Comparison of ENCODE assay signal across 23 mouse cellular contexts in the genomic region with DNA sequence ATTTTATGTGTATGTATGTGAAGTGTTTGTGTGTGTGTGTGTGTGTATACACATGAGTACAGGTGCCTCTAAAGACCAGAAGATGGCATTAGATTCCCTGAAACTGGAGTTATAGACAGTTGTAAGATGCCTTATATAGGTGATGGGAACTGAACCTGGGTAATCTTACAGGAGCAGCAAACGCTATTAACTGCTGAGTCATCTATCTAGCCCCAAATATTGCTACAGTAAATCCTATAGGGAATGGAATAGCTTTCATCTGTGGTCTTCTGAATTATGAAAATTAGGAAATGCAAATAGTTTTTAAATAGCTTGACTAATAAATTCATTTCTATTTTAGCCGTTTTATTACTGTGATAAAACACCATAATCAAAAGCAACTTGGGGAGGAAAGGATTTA. TPM values are rescaled to one million over a fixed set of nuclear protein-coding genes. Genes with fewer than 3 reads are reported as not detected.
DNase-seq lines count a peak whose midpoint lies in the region; ATAC-seq and TF ChIP-seq lines count a peak whose summit lies in the region.
"Had no signal": no experiment of that assay in that cellular context is flagged by ENCODE, and none has a peak within 500 bp of the region (broad histone marks: within the 10 kb centered on the region; RNA-seq: fewer than 3 reads in every experiment).

No protein-coding gene starts in this region.

- H3K4me3 ChIP-seq in liver, embryonic 14.5 days (ENCODE audit: insufficient read depth in 1 of 2, low read depth in 2 of 2, low read length in 2 of 2) = no peak overlapping the region
- H3K4me3 ChIP-seq in liver, postnatal 0 days (ENCODE audit: low read depth, low read length) = no peak overlapping the region
- H3K4me3 ChIP-seq in ES-E14 (ENCODE audit: insufficient read depth in 1 of 2, low read depth in 1 of 2, low read length in 2 of 2, poor library complexity in 1 of 2, severe bottlenecking in 1 of 2) = no peak overlapping the region
- no peak overlapping the region for H3K4me3 ChIP-seq in kidney, embryonic 15.5 days (replicated peaks)
- H3K4me3 ChIP-seq: embryonic facial prominence, embryonic 13.5 days; embryonic facial prominence, embryonic 15.5 days; forebrain, embryonic 13.5 days; forebrain, embryonic 15.5 days had no signal

- no peaks in the 10 kb centered on the region for H3K27me3 ChIP-seq in liver, embryonic 14.5 days (ENCODE audit: control insufficient read depth, insufficient read depth, low read length)
- H3K27me3 ChIP-seq in liver, postnatal 0 days (ENCODE audit: insufficient read depth, low read length) = no peaks in the 10 kb centered on the region
- no peaks in the 10 kb centered on the region for H3K27me3 ChIP-seq in kidney, embryonic 15.5 days
- H3K27me3 ChIP-seq: embryonic facial prominence, embryonic 13.5 days; embryonic facial prominence, embryonic 15.5 days; forebrain, embryonic 13.5 days; forebrain, embryonic 15.5 days; Patski had no signal

- WGBS in liver, embryonic 14.5 days (ENCODE audit: insufficient replicate concordance) = 77% methylated on average over 2 of the region's 2 CpGs
- WGBS in liver, postnatal 0 days (ENCODE audit: insufficient replicate concordance) = 79% methylated on average over 2 of the region's 2 CpGs
- WGBS in kidney, embryonic 15.5 days = 95% methylated on average over 2 of the region's 2 CpGs

- peak; percentile 14 to 39 (median 34) for DNase-seq in liver, embryonic 14.5 days (ENCODE audit: low read depth in 3 of 3, low spot score in 3 of 3)
- DNase-seq in liver, postnatal 0 days = no peak
- no peak for DNase-seq in ES-E14 (ENCODE audit: low read depth, low spot score)
- DNase-seq in c-Kit-positive CD71-positive TER-119-positive erythroid progenitor cells, embryonic 14.5 days (ENCODE audit: low spot score) = peak; percentile 34
- DNase-seq in kidney, postnatal 10 days = no peak
- DNase-seq in layer of hippocampus, adult 18-20 months (ENCODE audit: low spot score in 2 of 2) = no peak
- DNase-seq: adrenal gland, adult 8-10 months; adrenal gland, postnatal 14 days; adrenal gland, postnatal 36 days; cerebellum, adult 11-12 months; cerebellum, adult 2 months; cerebellum, adult 9-10 months; cerebellum, postnatal 10 days; cerebellum, postnatal 25 days; embryo, embryonic 11 days; forebrain, postnatal 0 days had no signal

- no peak overlapping the region for H3K27ac ChIP-seq in liver, embryonic 14.5 days
- H3K27ac ChIP-seq in liver, postnatal 0 days (ENCODE audit: low read depth) = no peak overlapping the region
- no peak overlapping the region for H3K27ac ChIP-seq in ES-E14 (ENCODE audit: insufficient read depth, low read depth, low read length, poor library complexity, severe bottlenecking)
- no peak overlapping the region for H3K27ac ChIP-seq in kidney, embryonic 15.5 days
- H3K27ac ChIP-seq: embryonic facial prominence, embryonic 13.5 days; embryonic facial prominence, embryonic 15.5 days; forebrain, embryonic 13.5 days; forebrain, embryonic 15.5 days had no signal

- peak; percentile 47 for TF ChIP-seq EP300 in liver, embryonic 14.5 days (IDR thresholded peaks at IDR 0.05; ENCODE audit: low read depth)
- no peak for TF ChIP-seq EP300 in liver, postnatal 0 days (IDR thresholded peaks at IDR 0.05; ENCODE audit: low read depth)

- no peak for TF ChIP-seq CTCF in liver, embryonic 14.5 days (IDR thresholded peaks at IDR 0.05; ENCODE audit: low read depth)
- no peak for TF ChIP-seq CTCF in liver, postnatal 0 days (IDR thresholded peaks at IDR 0.05; ENCODE audit: low read depth)

- H3K9ac ChIP-seq in liver, embryonic 14.5 days (replicated peaks) = no peak overlapping the region
- no peak overlapping the region for H3K9ac ChIP-seq in liver, postnatal 0 days (replicated peaks)
- no peak overlapping the region for H3K9ac ChIP-seq in ES-E14 (ENCODE audit: insufficient read depth, low read depth, low read length, poor library complexity, severe bottlenecking)
- H3K9ac ChIP-seq in kidney, embryonic 15.5 days = no peak overlapping the region
- H3K9ac ChIP-seq: embryonic facial prominence, embryonic 13.5 days; embryonic facial prominence, embryonic 15.5 days; forebrain, embryonic 13.5 days; forebrain, embryonic 15.5 days; forebrain, postnatal 0 days had no signal

- ATAC-seq in liver, embryonic 14.5 days (ENCODE audit: insufficient read depth) = no peak
- ATAC-seq in liver, postnatal 0 days = no peak
- ATAC-seq in kidney, embryonic 15.5 days (replicated peaks; ENCODE audit: low FRiP score) = no peak
- ATAC-seq: activated CD4-positive, CD25-positive, alpha-beta regulatory T cell, adult 4 months; forebrain, embryonic 13.5 days; forebrain, embryonic 15.5 days; forebrain, postnatal 0 days; Patski had no signal

- no peaks in the 10 kb centered on the region for H3K9me3 ChIP-seq in liver, embryonic 14.5 days (ENCODE audit: control insufficient read depth, low read length)
- H3K9me3 ChIP-seq in liver, postnatal 0 days (ENCODE audit: low read length) = no peaks in the 10 kb centered on the region
- H3K9me3 ChIP-seq in ES-E14 (ENCODE audit: control insufficient read depth, insufficient read depth, low read depth, low read length) = no peaks in the 10 kb centered on the region
- H3K9me3 ChIP-seq in kidney, embryonic 15.5 days (replicated peaks) = no peaks in the 10 kb centered on the region
- H3K9me3 ChIP-seq: embryonic facial prominence, embryonic 13.5 days; embryonic facial prominence, embryonic 15.5 days; forebrain, embryonic 13.5 days; forebrain, embryonic 15.5 days had no signal

- in situ Hi-C loops in ES-E14 (cut with MboI; ENCODE audit: low sequenced_read_pairs in 2 of 2, unreplicated experiment in 2 of 2) = no loop called here

- H3K4me2 ChIP-seq in liver, embryonic 14.5 days (ENCODE audit: low read depth) = no peak overlapping the region
- H3K4me2 ChIP-seq in liver, postnatal 0 days (ENCODE audit: low read depth, low read length) = no peak overlapping the region
- H3K4me2 ChIP-seq in kidney, embryonic 15.5 days = no peak overlapping the region
- H3K4me2 ChIP-seq: embryonic facial prominence, embryonic 13.5 days; embryonic facial prominence, embryonic 15.5 days; forebrain, embryonic 13.5 days; forebrain, embryonic 15.5 days had no signal

- H3K36me3 ChIP-seq in liver, embryonic 14.5 days (replicated peaks; ENCODE audit: control insufficient read depth, insufficient read depth, low read depth) = peaks cover 48% of the 10 kb centered on the region
- H3K36me3 ChIP-seq in liver, postnatal 0 days (replicated peaks; ENCODE audit: insufficient read depth, low read length) = peaks cover 69% of the 10 kb centered on the region
- peaks cover 2% of the 10 kb centered on the region for H3K36me3 ChIP-seq in ES-E14 (ENCODE audit: control insufficient read depth, insufficient read depth, low read length, poor library complexity, severe bottlenecking)
- H3K36me3 ChIP-seq in kidney, embryonic 15.5 days = peaks cover 82% of the 10 kb centered on the region

- H3K4me1 ChIP-seq in liver, embryonic 14.5 days (replicated peaks; ENCODE audit: control insufficient read depth in 2 of 2, insufficient read depth in 2 of 2, low read length in 1 of 2) = no peaks in the 10 kb centered on the region; a peak in 1 of 4 replicates
- no peaks in the 10 kb centered on the region for H3K4me1 ChIP-seq in liver, postnatal 0 days (ENCODE audit: insufficient read depth)
- H3K4me1 ChIP-seq in ES-E14 (ENCODE audit: control insufficient read depth in 2 of 2, insufficient read depth in 2 of 2, low read length in 2 of 2, poor library complexity in 1 of 2) = no peaks in the 10 kb centered on the region
- no peaks in the 10 kb centered on the region for H3K4me1 ChIP-seq in kidney, embryonic 15.5 days
- H3K4me1 ChIP-seq: embryonic facial prominence, embryonic 13.5 days; embryonic facial prominence, embryonic 15.5 days; forebrain, embryonic 13.5 days; forebrain, embryonic 15.5 days had no signal

TF ChIP-seq in ES-E14, 5 proteins besides CTCF, POLR2A, EP300 and RAD21:
- TF ChIP-seq HCFC1 (IDR thresholded peaks at IDR 0.05; ENCODE audit: borderline replicate concordance, insufficient read depth, low read length) = no peak
- TF ChIP-seq MAFK (IDR thresholded peaks at IDR 0.05; ENCODE audit: insufficient read depth, low read depth, low read length) = peak; percentile 53; the same call in 1 of the 2 replicates

RNA-seq across cellular contexts. Expression of gene Ccdc77, which starts 28.6 kb away (rescaled TPM):
- 6.9 and 11.4 TPM in 2 replicates for polyA plus RNA-seq in liver, embryonic 14.5 days (2012; rRNA removed)
- 14.1 and 16.3 TPM in 2 replicates for polyA plus RNA-seq in liver, embryonic 14.5 days (2014; fragmentation: Nextera tagmentation; extraction: Ambion mirVana)
- polyA plus RNA-seq in liver, postnatal 0 days (2015; fragmentation: Nextera tagmentation; extraction: Ambion mirVana) = 7.7 and 9.2 TPM in 2 replicates
- total RNA-seq in ES-E14 (2012; rRNA removed) = 32.2 and 32.8 TPM in 2 replicates
- 28.0 TPM in 2 replicates for polyA plus RNA-seq in kidney, embryonic 15.5 days (2015; fragmentation: Nextera tagmentation; extraction: Ambion mirVana)
- total RNA-seq in layer of hippocampus, adult 18-20 months (2021) = 1 to 10 TPM; 5.0 to 5.4 TPM

RNA-seq across cellular contexts. Expression of gene Kdm5a, which starts 28.9 kb away (rescaled TPM):
- 2.7 and 3.8 TPM in 2 replicates for polyA plus RNA-seq in liver, embryonic 14.5 days (2012; rRNA removed)
- 16.6 and 17.6 TPM in 2 replicates for polyA plus RNA-seq in liver, embryonic 14.5 days (2014; fragmentation: Nextera tagmentation; extraction: Ambion mirVana)
- polyA plus RNA-seq in liver, postnatal 0 days (2015; fragmentation: Nextera tagmentation; extraction: Ambion mirVana) = 12.6 and 16.9 TPM in 2 replicates
- 46.6 and 53.3 TPM in 2 replicates for total RNA-seq in ES-E14 (2012; rRNA removed)
- 47.6 and 50.3 TPM in 2 replicates for polyA plus RNA-seq in kidney, embryonic 15.5 days (2015; fragmentation: Nextera tagmentation; extraction: Ambion mirVana)
- 10 to 100 TPM; 42.9 to 45.2 TPM for total RNA-seq in layer of hippocampus, adult 18-20 months (2021)

Comparison
In these comparisons a context has a peak if more than half of its experiments do, and no peak if none do; other contexts are left out.
1. DNase-seq: peak in liver, embryonic 14.5 days (3 of 3) and c-Kit-positive CD71-positive TER-119-positive erythroid progenitor cells, embryonic 14.5 days (single experiment); none in liver, postnatal 0 days (single experiment), ES-E14 (single experiment), kidney, postnatal 10 days (single experiment) and layer of hippocampus, adult 18-20 months (0 of 2).